Mouse (Mus musculus) heart, adult 2 months (tissue): ENCODE results near the gene Dnajc5g. TPM values are rescaled to one million over a fixed set of nuclear protein-coding genes. Genes with fewer than 3 reads are reported as not detected.

Source experiments
- DNase-seq, 2 experiments: peaks; one replicate each; pipeline ENCODE4 v3.0.0; 2021
- H3K27ac ChIP-seq: fragments of 200-600 bp; 2 replicates; pipeline ENCODE4 v1.8.1; 2022
- H3K27me3 ChIP-seq: fragments of 200-500 bp; 2 replicates; pipeline ENCODE4 v1.6.1; 2012; ENCODE audit warnings: mild to moderate bottlenecking, low read length, inconsistent platforms, mixed read lengths; ENCODE audit not compliant: control insufficient read depth, insufficient read depth
- H3K36me3 ChIP-seq: fragments of 200-500 bp; 2 replicates; pipeline ENCODE4 v1.6.1; 2012; ENCODE audit warnings: low read length, inconsistent platforms; ENCODE audit not compliant: control insufficient read depth, insufficient read depth
- H3K4me1 ChIP-seq: fragments of 200-500 bp; 2 replicates; pipeline ENCODE4 v1.6.1; 2011; ENCODE audit warnings: low read length; ENCODE audit not compliant: control insufficient read depth, insufficient read depth
- H3K4me3 ChIP-seq: fragments of 200-600 bp; 2 replicates; pipeline ENCODE4 v1.8.1; 2022
- H3K79me2 ChIP-seq: fragments of 200-500 bp; replicated peaks from 2 replicates; pipeline ENCODE4 v1.6.1; 2012; ENCODE audit warnings: mild to moderate bottlenecking, inconsistent platforms, low read length, moderate library complexity, mixed read lengths; ENCODE audit not compliant: control insufficient read depth, insufficient read depth
- H3K9ac ChIP-seq: fragments of 200-500 bp; 2 replicates; pipeline ENCODE4 v1.6.1; 2012; ENCODE audit warnings: low read depth, mild to moderate bottlenecking, control low read depth, inconsistent platforms, low read length, mixed read lengths
- CTCF ChIP-seq: fragments of 200-600 bp; IDR thresholded peaks from 2 replicates; pipeline ENCODE4 v1.8.1; 2022; ENCODE audit warnings: antibody characterized with exemption, mild to moderate bottlenecking, moderate library complexity
- EP300 ChIP-seq: fragments of 200-500 bp; IDR thresholded peaks from 2 replicates; pipeline ENCODE4 v1.6.1; 2011; ENCODE audit warnings: low read depth, low read length, control low read depth; ENCODE audit not compliant: insufficient read depth
- POLR2A ChIP-seq: fragments of 200-500 bp; IDR thresholded peaks from 2 replicates; pipeline ENCODE4 v1.6.1; 2011; ENCODE audit warnings: mild to moderate bottlenecking, low read depth, low read length, control low read depth; ENCODE audit not compliant: insufficient read depth
- WGBS: fragments of 180-500 bp; shearing (Covaris S2); methylation state at CpG from one replicate; pipeline ENCODE4 v1.1.7; 2018; 5-methylcytosine and 5-hydroxymethylcytosine counted together
- intact Hi-C: fragments of 180-260 bp; cut with DNase I; formaldehyde crosslinking; loops from one replicate; pipeline ENCODE4 v1.15.1; 2025
- polyA plus RNA-seq: library from polyadenylated mRNA; depleted of rRNA; stranded (reverse); fragments of >200 nt; gene quantifications from 2 replicates; pipeline ENCODE4 v1.2.3, GENCODE M21; 2012
- total RNA-seq, 2 experiments: library from RNA; stranded (reverse); gene quantifications; 2 replicates each; pipeline ENCODE4 v1.2.3; 2021

Dnajc5g gene
- total and polyA plus RNA-seq, 3 experiments, result not detected

- Histone ChIP-seq H3K27ac (no peak overlapping the region; the same call in 1 of the 2 replicates), H3K36me3 (no peaks in the 10 kb centered on the region), H3K4me1 (peaks cover 4% of the 10 kb centered on the region), H3K4me3 (peak overlapping the region; percentile 47), H3K9ac (peak overlapping the region; percentile 7), H3K27me3 (peaks cover 22% of the 10 kb centered on the region), H3K79me2 (no peaks in the 10 kb centered on the region)
- WGBS, result under 1% methylated on average over 59 of the region's 59 CpGs
- DNase-seq, result peak; percentile 65 to 79
- TF ChIP-seq EP300, result no peak
- peak; percentile 42 for TF ChIP-seq CTCF
- TF ChIP-seq POLR2A, result no peak
- intact Hi-C loops, result no loop called here
These were observed 11.0 kb upstream of the Dnajc5g start for GRCm38 (mm10) chr5:31094799-31095691.

DNA sequence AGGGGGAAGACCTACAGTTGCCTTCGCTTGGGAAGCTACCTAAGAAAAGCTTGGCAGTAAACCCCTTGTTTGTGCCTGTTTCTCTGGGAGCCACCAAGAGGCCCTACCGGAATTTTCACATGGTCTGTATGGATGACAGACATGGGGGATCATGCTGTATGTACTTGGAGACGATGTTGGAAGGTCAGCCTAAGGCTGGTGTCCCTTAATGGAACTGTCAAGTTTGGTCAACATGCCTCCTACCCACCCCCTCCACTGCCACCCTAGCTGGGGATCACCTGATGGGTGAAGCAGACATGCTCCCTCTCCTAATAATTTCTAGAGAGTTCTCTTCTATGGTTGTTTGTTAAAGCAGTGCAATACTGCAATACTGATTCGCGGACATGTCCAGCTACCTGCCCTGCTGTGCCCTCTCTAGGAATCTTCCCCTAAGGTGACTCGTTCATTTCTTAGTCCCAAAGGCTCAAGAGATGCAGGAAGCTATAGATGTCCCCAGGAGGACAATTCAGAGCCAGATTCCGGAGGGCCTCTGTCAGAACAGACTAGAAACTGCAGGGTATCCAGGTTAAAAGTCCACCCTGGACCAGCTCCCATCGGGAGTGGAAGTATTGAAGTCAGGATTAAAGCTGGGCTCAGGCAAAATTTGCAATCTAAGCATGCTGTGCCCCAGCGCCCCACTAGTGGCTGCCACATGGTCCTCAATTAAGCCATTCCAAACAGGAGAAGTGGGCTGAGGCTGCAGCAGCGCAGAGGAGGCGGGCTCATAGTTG, 10.2 kb upstream of the Dnajc5g start:
- no peaks in the 10 kb centered on the region for H3K36me3 ChIP-seq
- H3K4me1 ChIP-seq, result peaks cover 4% of the 10 kb centered on the region
- H3K27me3 ChIP-seq, result peaks cover 22% of the 10 kb centered on the region
- TF ChIP-seq EP300, result no peak
- no peak for TF ChIP-seq CTCF
- TF ChIP-seq POLR2A, result no peak
- peak overlapping the region; percentile 47 for H3K4me3 ChIP-seq
- H3K79me2 ChIP-seq, result no peaks in the 10 kb centered on the region
- no peak overlapping the region for H3K9ac ChIP-seq
- intact Hi-C loops, result no loop called here
- 39% methylated on average over 11 of the region's 11 CpGs for WGBS
- DNase-seq, result no peak
- no peak overlapping the region; the same call in 1 of the 2 replicates for H3K27ac ChIP-seq

DNA sequence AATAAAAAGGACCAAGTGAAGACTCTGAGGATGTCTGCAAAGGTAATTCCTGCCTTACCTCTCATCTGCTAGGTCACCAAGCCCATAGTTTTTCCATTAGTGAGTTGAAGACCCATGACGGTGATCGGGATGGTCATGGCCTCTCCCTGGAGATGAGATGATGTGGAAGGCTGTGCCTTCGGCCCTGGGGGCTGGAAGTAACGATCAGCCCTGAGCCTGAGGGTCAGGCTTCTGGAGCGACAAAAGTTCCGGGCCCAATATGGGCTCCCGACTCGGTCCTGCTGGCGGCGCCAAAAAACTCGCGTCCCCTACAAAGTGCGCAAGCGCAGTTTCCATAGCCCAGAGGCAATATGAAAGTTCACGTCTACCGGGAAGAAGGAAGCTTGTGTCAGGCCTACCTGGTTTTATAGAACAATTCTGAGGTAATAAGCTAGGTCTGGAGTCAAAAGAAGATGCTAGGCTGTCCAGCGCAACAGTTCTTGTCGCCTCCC, 2.0 kb downstream of the Dnajc5g start, which contains the start of gene Slc30a3:
Gene Slc30a3 (minus strand): TSS at position 238 of the 491 bp plus-strand sequence.
- Histone ChIP-seq H3K4me3 (no peak within 1 kb of the TSS), H3K27ac (no peak within 1 kb of the TSS), H3K79me2 (no peaks in the 10 kb centered on the region), H3K9ac (no peak within 1 kb of the TSS), H3K36me3 (no peaks in the 10 kb centered on the region), H3K4me1 (no peaks in the 10 kb centered on the region), H3K27me3 (no peaks in the 10 kb centered on the region)
- WGBS, result 90% methylated on average over 18 of the region's 18 CpGs
- intact Hi-C loops, result loop anchor here (5.0 to 10.0 kb wide), 2 partner anchors 56 to 303 kb away; partner anchors contain the start of gene Cad
- TF ChIP-seq EP300, result no peak
- TF ChIP-seq CTCF, result no peak
- TF ChIP-seq POLR2A, result no peak
- no peak for DNase-seq

DNA sequence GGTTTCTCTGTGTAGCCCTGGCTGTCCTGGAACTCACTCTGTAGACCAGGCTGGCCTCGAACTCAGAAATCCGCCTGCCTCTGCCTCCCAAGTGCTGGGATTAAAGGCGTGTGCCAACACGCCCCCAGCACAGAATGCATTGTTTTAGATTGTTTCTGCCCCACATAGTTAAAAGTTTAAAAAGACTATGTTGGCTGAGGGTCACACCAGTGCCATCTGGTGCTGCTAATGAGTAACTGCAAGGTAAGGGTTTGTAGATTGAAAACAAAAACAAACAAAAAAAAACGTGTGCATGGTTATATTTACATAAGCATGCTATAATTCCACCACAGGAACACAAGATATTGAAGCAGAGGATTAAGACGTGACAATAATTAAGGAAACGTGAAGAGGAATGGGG, 4.7 kb downstream of the Dnajc5g start:
- H3K27ac ChIP-seq, result no peak overlapping the region
- H3K79me2 ChIP-seq, result no peaks in the 10 kb centered on the region
- no peaks in the 10 kb centered on the region for H3K36me3 ChIP-seq
- 15% methylated on average over 7 of the region's 7 CpGs for WGBS
- H3K4me3 ChIP-seq, result no peak overlapping the region
- no peaks in the 10 kb centered on the region for H3K4me1 ChIP-seq
- TF ChIP-seq POLR2A (no peak), CTCF (peak; percentile 77), EP300 (no peak)
- H3K9ac ChIP-seq, result no peak overlapping the region
- intact Hi-C loops, result loop anchor here (2.0 kb wide), 1 partner anchor 28 kb away; no protein-coding TSS in a partner anchor
- DNase-seq, result no peak
- H3K27me3 ChIP-seq, result no peaks in the 10 kb centered on the region

- WGBS, result 13% methylated on average over 3 of the region's 3 CpGs
- no peaks in the 10 kb centered on the region for H3K79me2 ChIP-seq
- H3K4me3 ChIP-seq, result peak within 1 kb of the TSS; percentile 51
- no peaks in the 10 kb centered on the region; the same call in 1 of the 2 replicates for H3K36me3 ChIP-seq
- H3K27ac ChIP-seq, result peak within 1 kb of the TSS; percentile 95
- H3K9ac ChIP-seq, result peak within 1 kb of the TSS; percentile 83
- TF ChIP-seq EP300 (peak; percentile 88), CTCF (no peak), POLR2A (peak; percentile 51)
- H3K4me1 ChIP-seq, result no peaks in the 10 kb centered on the region
- DNase-seq, result peak; percentile 38 to 59
- H3K27me3 ChIP-seq, result no peaks in the 10 kb centered on the region
- intact Hi-C loops, result no loop called here
These were observed 10.3 kb downstream of the Dnajc5g start, which contains the start of gene Trim54 for GRCm38 (mm10) chr5:31116354-31116753. Gene Trim54, plus strand, starts transcription at chr5:31116712.
